Mouse (Mus musculus): ENCODE results near the gene Abca17. TPM values are rescaled to one million over a fixed set of nuclear protein-coding genes. Genes with fewer than 3 reads are reported as not detected.

Gene Abca17
- polyA plus RNA-seq, 1 experiment from 2014 or later, result 1.7 TPM

DNA sequence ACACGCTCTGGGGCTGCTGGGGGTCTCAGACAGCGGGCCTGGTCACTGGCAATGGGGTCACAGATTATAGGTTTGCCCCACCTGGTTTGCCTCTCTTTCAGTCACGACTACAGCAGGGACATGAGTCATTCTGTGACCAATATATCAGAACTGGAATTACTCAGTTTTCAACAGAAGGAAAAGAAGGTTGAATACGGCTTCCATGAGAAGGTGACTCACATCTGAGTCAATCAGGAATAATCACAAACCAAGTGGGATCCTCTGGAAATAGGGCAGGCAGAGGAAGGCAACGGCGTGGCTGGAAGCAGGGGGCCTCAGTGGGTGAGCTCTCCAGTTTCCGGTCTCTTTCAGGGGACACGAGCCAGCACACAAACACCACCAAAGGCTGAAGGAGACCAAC is 106.8 kb downstream of the Abca17 start:
- H3K27ac ChIP-seq (ENCODE audit: low read length), result no peak overlapping the region
- H3K27me3 ChIP-seq (replicated peaks; ENCODE audit: insufficient read depth, low read length), result no peaks in the 10 kb centered on the region
- WGBS, result 96% methylated on average over 8 of the region's 8 CpGs
- no peaks in the 10 kb centered on the region for H3K4me1 ChIP-seq (ENCODE audit: insufficient read depth, low read depth, low read length)
- ATAC-seq, result no peak
- H3K4me3 ChIP-seq (ENCODE audit: low read depth, low read length), result no peak overlapping the region
- TF ChIP-seq EP300 (IDR thresholded peaks at IDR 0.05), result no peak
- no peak for TF ChIP-seq CTCF (IDR thresholded peaks at IDR 0.05)
- DNase-seq (ENCODE audit: low spot score), result no peak
- H3K36me3 ChIP-seq (ENCODE audit: insufficient read depth, low read length), result no peaks in the 10 kb centered on the region
- no peak overlapping the region for H3K9ac ChIP-seq (replicated peaks; ENCODE audit: low read depth)
- H3K4me2 ChIP-seq (replicated peaks; ENCODE audit: low read depth, low read length), result no peak overlapping the region
- H3K9me3 ChIP-seq (ENCODE audit: low read length), result no peaks in the 10 kb centered on the region

DNA sequence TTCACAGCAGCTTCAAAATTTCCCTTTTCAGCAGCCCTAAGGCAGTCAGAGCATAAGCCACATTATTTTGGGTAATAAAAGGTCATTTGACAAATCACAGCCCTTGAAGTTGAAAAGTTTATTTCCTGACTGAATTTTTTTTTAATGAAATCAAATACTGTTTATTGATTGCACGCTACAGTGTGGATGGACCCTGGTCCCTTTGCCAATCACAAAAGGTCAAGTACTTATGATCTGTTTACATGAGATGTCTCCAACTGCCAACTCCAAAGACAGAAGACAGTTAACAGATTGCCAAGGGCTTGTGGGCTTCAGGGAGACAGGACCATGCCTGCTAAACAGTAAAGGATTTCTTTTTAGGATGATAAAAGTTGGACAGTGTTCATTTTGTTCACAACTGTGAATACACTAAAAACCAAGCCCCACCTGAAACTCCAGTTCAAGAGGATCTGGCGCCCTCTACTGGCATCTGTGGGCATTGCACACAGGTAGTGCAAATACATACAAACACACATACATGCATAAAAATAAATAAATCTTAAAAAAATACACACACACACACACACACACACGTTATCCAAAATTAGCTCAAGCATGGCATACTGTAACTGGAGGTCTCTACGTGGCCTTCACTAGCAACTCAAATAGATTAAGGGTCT is 107.4 kb downstream of the Abca17 start:
- peak; percentile 17 for DNase-seq (ENCODE audit: low spot score)

DNA sequence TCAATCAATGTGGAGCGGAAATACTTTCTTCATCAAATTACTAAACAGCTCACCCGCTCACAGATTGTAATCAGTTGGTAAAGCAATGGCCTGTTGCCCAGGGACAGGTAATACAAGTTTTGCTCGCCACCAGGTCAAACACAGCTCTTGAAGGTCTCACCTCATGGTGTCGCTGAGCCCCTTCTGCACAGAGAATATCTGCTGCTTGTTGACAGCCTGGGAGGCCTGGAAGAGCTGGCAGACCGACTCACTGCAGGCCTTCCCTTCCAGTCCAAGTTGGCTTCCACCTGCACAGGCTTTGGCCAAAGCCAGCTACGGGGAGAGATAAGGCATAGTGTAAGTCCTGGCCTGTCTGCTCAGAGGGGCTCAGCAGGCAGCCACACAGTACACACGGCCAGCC is 113.9 kb downstream of the Abca17 start:
- H3K9ac ChIP-seq (replicated peaks; ENCODE audit: low read depth), result no peak overlapping the region
- H3K4me1 ChIP-seq (ENCODE audit: insufficient read depth, low read depth, low read length), result no peaks in the 10 kb centered on the region
- DNase-seq (ENCODE audit: low spot score) (no peak), ATAC-seq (no peak)
- H3K4me3 ChIP-seq (ENCODE audit: low read depth, low read length), result no peak overlapping the region
- no peaks in the 10 kb centered on the region for H3K9me3 ChIP-seq (ENCODE audit: low read length)
- H3K4me2 ChIP-seq (replicated peaks; ENCODE audit: low read depth, low read length), result no peak overlapping the region
- WGBS, result 92% methylated on average over 7 of the region's 7 CpGs
- peaks cover 11% of the 10 kb centered on the region for H3K36me3 ChIP-seq (ENCODE audit: insufficient read depth, low read length)
- no peak for TF ChIP-seq EP300 (IDR thresholded peaks at IDR 0.05)
- TF ChIP-seq CTCF (IDR thresholded peaks at IDR 0.05), result no peak
- no peak overlapping the region for H3K27ac ChIP-seq (ENCODE audit: low read length)
- H3K27me3 ChIP-seq (replicated peaks; ENCODE audit: insufficient read depth, low read length), result no peaks in the 10 kb centered on the region

More for the DNA sequence above, 107.4 kb downstream of the Abca17 start:
- TF ChIP-seq CTCF (IDR thresholded peaks at IDR 0.05) (peak; percentile 74), EP300 (IDR thresholded peaks at IDR 0.05) (no peak)
- Histone ChIP-seq H3K4me1 (ENCODE audit: insufficient read depth, low read depth, low read length) (no peaks in the 10 kb centered on the region), H3K4me2 (replicated peaks; ENCODE audit: low read depth, low read length) (no peak overlapping the region), H3K36me3 (ENCODE audit: insufficient read depth, low read length) (no peaks in the 10 kb centered on the region), H3K9me3 (ENCODE audit: low read length) (no peaks in the 10 kb centered on the region), H3K27me3 (replicated peaks; ENCODE audit: insufficient read depth, low read length) (no peaks in the 10 kb centered on the region), H3K27ac (ENCODE audit: low read length) (no peak overlapping the region), H3K9ac (replicated peaks; ENCODE audit: low read depth) (no peak overlapping the region), H3K4me3 (ENCODE audit: low read depth, low read length) (no peak overlapping the region)
- no peak for ATAC-seq
- 89% methylated on average over 4 of the region's 4 CpGs for WGBS

GRCm38 (mm10) chr17:24236479-24236878 is 114.4 kb downstream of the Abca17 start:
- Histone ChIP-seq H3K4me2 (replicated peaks; ENCODE audit: low read depth, low read length) (no peak overlapping the region), H3K36me3 (ENCODE audit: insufficient read depth, low read length) (peaks cover 11% of the 10 kb centered on the region), H3K4me1 (ENCODE audit: insufficient read depth, low read depth, low read length) (no peaks in the 10 kb centered on the region), H3K4me3 (ENCODE audit: low read depth, low read length) (no peak overlapping the region), H3K27me3 (replicated peaks; ENCODE audit: insufficient read depth, low read length) (no peaks in the 10 kb centered on the region), H3K9me3 (ENCODE audit: low read length) (no peaks in the 10 kb centered on the region), H3K27ac (ENCODE audit: low read length) (no peak overlapping the region), H3K9ac (replicated peaks; ENCODE audit: low read depth) (no peak overlapping the region)
- DNase-seq (ENCODE audit: low spot score), result no peak
- 100% methylated on average over 1 of the region's 1 CpGs for WGBS
- ATAC-seq, result no peak
- TF ChIP-seq EP300 (IDR thresholded peaks at IDR 0.05) (no peak), CTCF (IDR thresholded peaks at IDR 0.05) (no peak)

GRCm38 (mm10) chr17:24227941-24228340 is 122.9 kb downstream of the Abca17 start:
- Histone ChIP-seq H3K9ac (replicated peaks; ENCODE audit: low read depth) (no peak overlapping the region), H3K4me3 (ENCODE audit: low read depth, low read length) (no peak overlapping the region), H3K27me3 (replicated peaks; ENCODE audit: insufficient read depth, low read length) (no peaks in the 10 kb centered on the region), H3K4me2 (replicated peaks; ENCODE audit: low read depth, low read length) (no peak overlapping the region), H3K9me3 (ENCODE audit: low read length) (no peaks in the 10 kb centered on the region), H3K4me1 (ENCODE audit: insufficient read depth, low read depth, low read length) (no peaks in the 10 kb centered on the region), H3K36me3 (ENCODE audit: insufficient read depth, low read length) (peaks cover 11% of the 10 kb centered on the region; the same call in 1 of the 2 replicates), H3K27ac (ENCODE audit: low read length) (no peak overlapping the region)
- ATAC-seq, result no peak
- 84% methylated on average over 7 of the region's 7 CpGs for WGBS
- no peak for DNase-seq (ENCODE audit: low spot score)
- TF ChIP-seq CTCF (IDR thresholded peaks at IDR 0.05), result no peak
- no peak for TF ChIP-seq EP300 (IDR thresholded peaks at IDR 0.05)

- ATAC-seq (no peak), DNase-seq (ENCODE audit: low spot score) (no peak)
- Histone ChIP-seq H3K9me3 (ENCODE audit: low read length) (no peaks in the 10 kb centered on the region), H3K4me2 (replicated peaks; ENCODE audit: low read depth, low read length) (no peak overlapping the region), H3K27ac (ENCODE audit: low read length) (no peak overlapping the region), H3K9ac (replicated peaks; ENCODE audit: low read depth) (no peak overlapping the region), H3K4me3 (ENCODE audit: low read depth, low read length) (no peak overlapping the region), H3K27me3 (replicated peaks; ENCODE audit: insufficient read depth, low read length) (no peaks in the 10 kb centered on the region), H3K36me3 (ENCODE audit: insufficient read depth, low read length) (peaks cover 11% of the 10 kb centered on the region; the same call in 1 of the 2 replicates), H3K4me1 (ENCODE audit: insufficient read depth, low read depth, low read length) (no peaks in the 10 kb centered on the region)
- TF ChIP-seq EP300 (IDR thresholded peaks at IDR 0.05) (no peak), CTCF (IDR thresholded peaks at IDR 0.05) (no peak)
- 92% methylated on average over 8 of the region's 8 CpGs for WGBS
These were observed 124.1 kb downstream of the Abca17 start for GRCm38 (mm10) chr17:24226721-24227120.

Measured in lung, postnatal 0 days (tissue).